Mouse (Mus musculus): ENCODE results near the gene Wdr5b. TPM values are rescaled to one million over a fixed set of nuclear protein-coding genes. Genes with fewer than 3 reads are reported as not detected.

Wdr5b gene
- polyA plus RNA-seq, 1 experiment from 2014 or later: 16.7 TPM

Other genes with a start within 250 kb of the Wdr5b start
- gene Parp14, start 169.6 kb upstream of the Wdr5b start, polyA plus RNA-seq (2014; fragmentation: Nextera tagmentation; extraction: Ambion mirVana): 0.29 and 0.45 TPM in 2 replicates
- 2.7 and 3.2 TPM in 2 replicates for gene Parp9, start 102.7 kb upstream of the Wdr5b start, polyA plus RNA-seq (2014; fragmentation: Nextera tagmentation; extraction: Ambion mirVana)
- gene Dtx3l, start 102.0 kb upstream of the Wdr5b start, polyA plus RNA-seq (2014; fragmentation: Nextera tagmentation; extraction: Ambion mirVana): 3.1 and 3.7 TPM in 2 replicates
- gene Kpna1, start 62.4 kb upstream of the Wdr5b start, polyA plus RNA-seq (2014; fragmentation: Nextera tagmentation; extraction: Ambion mirVana): 72.7 and 78.9 TPM in 2 replicates
- gene Fam162a, start 30.4 kb downstream of the Wdr5b start, polyA plus RNA-seq (2014; fragmentation: Nextera tagmentation; extraction: Ambion mirVana): 339 and 341 TPM in 2 replicates
- 104 and 113 TPM in 2 replicates for gene Ccdc58, start 30.5 kb downstream of the Wdr5b start, polyA plus RNA-seq (2014; fragmentation: Nextera tagmentation; extraction: Ambion mirVana)
- gene Csta1, start 90.1 kb downstream of the Wdr5b start, polyA plus RNA-seq (2014; fragmentation: Nextera tagmentation; extraction: Ambion mirVana): not detected in 2 replicates
- not detected in 2 replicates for gene Stfa2l1, start 115.6 kb downstream of the Wdr5b start, polyA plus RNA-seq (2014; fragmentation: Nextera tagmentation; extraction: Ambion mirVana)
- 1.6 and 2.3 TPM in 2 replicates for gene Gm5483, start 143.0 kb downstream of the Wdr5b start, polyA plus RNA-seq (2014; fragmentation: Nextera tagmentation; extraction: Ambion mirVana)
- not detected in 2 replicates for gene Gm5416, start 169.2 kb downstream of the Wdr5b start, polyA plus RNA-seq (2014; fragmentation: Nextera tagmentation; extraction: Ambion mirVana)
- gene 2010005H15Rik, start 180.3 kb downstream of the Wdr5b start, polyA plus RNA-seq (2014; fragmentation: Nextera tagmentation; extraction: Ambion mirVana): not detected in 2 replicates
- gene Stfa1, start 235.8 kb downstream of the Wdr5b start, polyA plus RNA-seq (2014; fragmentation: Nextera tagmentation; extraction: Ambion mirVana): 4.0 and 5.5 TPM in 2 replicates

Measured in embryonic facial prominence, embryonic 11.5 days (tissue).